Mouse (Mus musculus) cerebellum, postnatal 25 days (tissue): ENCODE data around the gene Ankrd35.
A peak's percentile ranks its signal among the peaks of the same experiment; 100 is the strongest.
"Not testable (repeated sequence)": the region's sequence is repeated elsewhere in the genome, so short reads cannot be mapped to it uniquely, and the experiment has no call there.

ENCODE experiments used
- DNase-seq, 2 experiments: peaks; one replicate each; pipeline ENCODE4 v3.0.0; 2021; ENCODE audit warnings: mixed read lengths in 2 of 2

Gene Ankrd35

GRCm38 (mm10) chr3:96674442-96674841, 4.5 kb downstream of the Ankrd35 start:
- DNase-seq, result no peak

- DNase-seq, result no peak
Measured at GRCm38 (mm10) chr3:96675171-96675570, 5.2 kb downstream of the Ankrd35 start.

- DNase-seq, result no peak
Measured at GRCm38 (mm10) chr3:96675690-96676089, 5.8 kb downstream of the Ankrd35 start.

GRCm38 (mm10) chr3:96678456-96678855, 8.5 kb downstream of the Ankrd35 start:
- no peak for DNase-seq

- no peak for DNase-seq
Measured at GRCm38 (mm10) chr3:96679159-96679674, 9.3 kb downstream of the Ankrd35 start.

GRCm38 (mm10) chr3:96680269-96680956, 10.5 kb downstream of the Ankrd35 start:
- no peak for DNase-seq

GRCm38 (mm10) chr3:96683496-96683895, 13.6 kb downstream of the Ankrd35 start:
- no peak for DNase-seq

- no peak for DNase-seq
Measured at GRCm38 (mm10) chr3:96684151-96684821, 14.4 kb downstream of the Ankrd35 start.

GRCm38 (mm10) chr3:96684822-96685156, 14.9 kb downstream of the Ankrd35 start:
- peak; percentile 44 for DNase-seq

- DNase-seq, result not testable (repeated sequence)
Measured at GRCm38 (mm10) chr3:96686057-96686456, 16.1 kb downstream of the Ankrd35 start.

GRCm38 (mm10) chr3:96688854-96689253, 18.9 kb downstream of the Ankrd35 start:
- no peak for DNase-seq

- no peak for DNase-seq
Measured at GRCm38 (mm10) chr3:96690298-96690697, 20.4 kb downstream of the Ankrd35 start.

GRCm38 (mm10) chr3:96692506-96692905, 22.6 kb downstream of the Ankrd35 start:
- peak in 1 of 2 experiments; percentile 42 for DNase-seq

GRCm38 (mm10) chr3:96693579-96693978, 23.6 kb downstream of the Ankrd35 start:
- DNase-seq, result no peak

- peak; percentile 64 to 67 for DNase-seq
Measured at GRCm38 (mm10) chr3:96696198-96696765, 26.4 kb downstream of the Ankrd35 start, which contains the start of gene Pias3. Pias3 (plus strand) TSS chr3:96696384.

GRCm38 (mm10) chr3:96696766-96697732, 27.1 kb downstream of the Ankrd35 start:
- DNase-seq, result peak; percentile 89 to 93

- DNase-seq, result peak in 1 of 2 experiments; percentile 48
Measured at GRCm38 (mm10) chr3:96698993-96699690, 29.2 kb downstream of the Ankrd35 start.

- peak in 1 of 2 experiments; percentile 56 for DNase-seq
Measured at GRCm38 (mm10) chr3:96700376-96700775, 30.4 kb downstream of the Ankrd35 start.

GRCm38 (mm10) chr3:96701003-96701402, 31.1 kb downstream of the Ankrd35 start:
- DNase-seq, result no peak

GRCm38 (mm10) chr3:96704778-96705177, 34.8 kb downstream of the Ankrd35 start:
- DNase-seq, result peak in 1 of 2 experiments; percentile 58

- DNase-seq, result no peak
Measured at GRCm38 (mm10) chr3:96706217-96706616, 36.3 kb downstream of the Ankrd35 start.

GRCm38 (mm10) chr3:96706984-96707383, 37.1 kb downstream of the Ankrd35 start:
- DNase-seq, result no peak
